Mouse (Mus musculus) stomach, postnatal 0 days (tissue): ENCODE measurements around the gene Hspa12b. TPM values are rescaled to one million over a fixed set of nuclear protein-coding genes. Genes with fewer than 3 reads are reported as not detected.
A peak's percentile ranks its signal among the peaks of the same experiment; 100 is the strongest.

ENCODE experiments used
- ATAC-seq: fragments of 200-750 bp; cut with Nextera tagmentation; 2 replicates; pipeline ENCODE4 v1.8.0; 2017; ENCODE audit not compliant: low FRiP score, low TSS enrichment
- DNase-seq: peaks from one replicate; pipeline ENCODE4 v3.0.0-alpha.2; 2016; ENCODE audit warnings: low spot score
- H3K27ac ChIP-seq: fragments of 300-500 bp; sonication (generic); replicated peaks from 2 replicates; pipeline ENCODE4 v1.5.1; 2014; ENCODE audit warnings: mild to moderate bottlenecking, control low read depth
- H3K27me3 ChIP-seq: fragments of 300-500 bp; sonication (generic); 2 replicates; pipeline ENCODE4 v1.6.1; 2014; ENCODE audit warnings: low read length; ENCODE audit not compliant: control insufficient read depth, insufficient read depth
- H3K36me3 ChIP-seq: fragments of 300-500 bp; sonication (generic); 2 replicates; pipeline ENCODE4 v1.6.1; 2014; ENCODE audit warnings: low read length, mixed read lengths; ENCODE audit not compliant: control insufficient read depth, insufficient read depth
- H3K4me1 ChIP-seq: fragments of 300-500 bp; sonication (generic); replicated peaks from 2 replicates; pipeline ENCODE4 v1.6.1; 2014; ENCODE audit warnings: antibody characterized with exemption; ENCODE audit not compliant: control insufficient read depth, insufficient read depth
- H3K4me2 ChIP-seq: fragments of 300-500 bp; sonication (generic); replicated peaks from 2 replicates; pipeline ENCODE4 v1.6.1; 2014; ENCODE audit warnings: low read depth, mild to moderate bottlenecking, control low read depth, moderate library complexity
- H3K4me3 ChIP-seq: fragments of 300-500 bp; sonication (generic); 2 replicates; pipeline ENCODE4 v1.5.1; 2014; ENCODE audit warnings: low read depth, low read length, control low read depth
- H3K9ac ChIP-seq: fragments of 300-500 bp; sonication (generic); 2 replicates; pipeline ENCODE4 v1.6.1; 2014; ENCODE audit warnings: mild to moderate bottlenecking, low read length, control low read depth, mixed read lengths
- H3K9me3 ChIP-seq: fragments of 300-500 bp; sonication (generic); 2 replicates; pipeline ENCODE4 v1.6.1; 2016; ENCODE audit warnings: low read length; ENCODE audit not compliant: control insufficient read depth
- CTCF ChIP-seq: IDR thresholded peaks from 2 replicates; pipeline ENCODE4 v1.5.1; 2016; ENCODE audit warnings: antibody characterized with exemption, low read depth, mild to moderate bottlenecking, moderate library complexity
- EP300 ChIP-seq: optimal IDR thresholded peaks from 2 replicates; pipeline ENCODE3; 2016; ENCODE audit warnings: antibody characterized with exemption
- WGBS: fragments of 180-500 bp; shearing (Covaris S2); extraction: QIAGEN DNeasy Blood & Tissue Kit; methylation state at CpG from one replicate; pipeline ENCODE4 v1.1.7; 2014; 5-methylcytosine and 5-hydroxymethylcytosine counted together
- polyA plus RNA-seq: library from polyadenylated mRNA; unstranded; fragments of >200 nt; fragmentation: Nextera tagmentation; extraction: Ambion mirVana; gene quantifications from 2 replicates; pipeline ENCODE4 v1.2.1, GENCODE M21; 2015

Hspa12b gene
- polyA plus RNA-seq, 1 experiment from 2014 or later: 4.2 TPM

DNA sequence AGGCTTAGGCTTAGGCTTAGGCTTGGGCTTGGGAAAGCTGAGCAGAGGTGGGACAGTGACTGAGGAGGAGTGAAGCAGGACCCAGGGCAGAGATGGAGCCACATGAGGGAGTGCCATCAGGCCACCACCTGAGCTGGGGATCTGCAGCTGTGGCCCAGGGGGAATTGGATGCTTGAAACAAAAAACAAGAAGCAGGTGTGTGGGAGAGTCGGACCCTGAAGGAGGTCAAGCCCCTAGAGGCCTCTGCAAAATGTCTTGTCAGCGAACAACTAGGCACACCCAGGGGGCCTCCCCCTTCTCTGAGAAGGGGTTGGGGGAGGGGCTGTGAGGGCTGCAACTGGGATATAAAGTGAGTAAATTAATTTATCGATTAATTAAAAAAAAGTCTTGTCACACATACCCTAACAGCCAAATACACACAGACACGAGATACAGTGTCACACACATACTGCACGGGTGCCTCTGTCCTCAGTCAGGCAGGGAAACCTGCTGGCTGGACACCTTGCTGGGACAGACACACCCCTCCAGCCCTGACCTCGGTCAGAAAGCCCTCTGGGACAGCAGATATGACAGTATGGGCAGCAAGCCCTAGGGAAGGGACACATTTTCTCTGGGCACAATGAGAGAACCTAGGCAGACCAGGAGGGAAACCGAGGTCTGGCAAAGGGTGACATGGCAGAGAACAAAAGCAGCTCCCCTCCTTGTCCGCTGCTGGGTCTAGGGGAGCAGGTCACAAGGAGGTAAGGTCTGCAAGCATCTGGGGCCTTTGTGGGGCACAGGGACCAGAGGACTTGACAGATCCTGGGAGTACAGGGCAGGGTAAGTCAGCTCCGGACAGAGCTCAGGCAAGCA, 890 bp upstream of the Hspa12b start:
- no peak overlapping the region for H3K4me2 ChIP-seq
- no peaks in the 10 kb centered on the region for H3K36me3 ChIP-seq
- DNase-seq (no peak), ATAC-seq (no peak)
- no peaks in the 10 kb centered on the region for H3K9me3 ChIP-seq
- TF ChIP-seq EP300: no peak
- TF ChIP-seq CTCF: no peak
- peaks cover 6% of the 10 kb centered on the region; the same call in 1 of the 2 replicates for H3K4me1 ChIP-seq
- H3K27ac ChIP-seq: peak overlapping the region; percentile 81
- no peak overlapping the region; the same call in 1 of the 2 replicates for H3K9ac ChIP-seq
- no peaks in the 10 kb centered on the region for H3K27me3 ChIP-seq
- WGBS: 61% methylated on average over 9 of the region's 9 CpGs
- no peak overlapping the region for H3K4me3 ChIP-seq

DNA sequence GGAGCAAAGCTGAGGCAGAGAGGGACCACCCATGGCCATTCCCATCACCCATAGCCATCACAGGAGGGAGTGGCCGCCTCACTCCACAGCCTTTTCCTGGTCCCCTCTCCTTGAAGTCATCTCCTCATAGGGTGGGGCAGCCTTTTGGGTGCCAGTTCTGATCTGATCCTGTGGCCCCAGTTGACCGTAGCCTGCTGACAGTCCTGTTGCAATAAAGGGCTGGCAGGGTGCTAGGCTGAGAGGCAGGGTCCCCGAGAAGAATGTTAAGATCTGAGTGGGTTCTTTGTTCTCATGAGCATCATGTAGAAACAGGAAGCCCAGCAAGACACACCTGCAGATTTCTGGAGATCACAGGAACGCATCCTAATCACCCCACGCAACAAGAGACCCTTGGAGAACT, 1.1 kb downstream of the Hspa12b start:
- no peaks in the 10 kb centered on the region for H3K36me3 ChIP-seq
- H3K9me3 ChIP-seq: no peaks in the 10 kb centered on the region
- WGBS: 70% methylated on average over 5 of the region's 5 CpGs
- H3K27ac ChIP-seq: peak overlapping the region; percentile 81; the same call in 1 of the 2 replicates
- H3K4me3 ChIP-seq: peak overlapping the region; percentile 62
- peak overlapping the region; percentile 80; the same call in 1 of the 2 replicates for H3K9ac ChIP-seq
- peak overlapping the region; percentile 75 for H3K4me2 ChIP-seq
- no peaks in the 10 kb centered on the region for H3K27me3 ChIP-seq
- H3K4me1 ChIP-seq: peaks cover 6% of the 10 kb centered on the region; the same call in 1 of the 2 replicates
- DNase-seq: no peak
- no peak for ATAC-seq
- TF ChIP-seq EP300: no peak
- TF ChIP-seq CTCF: no peak

DNA sequence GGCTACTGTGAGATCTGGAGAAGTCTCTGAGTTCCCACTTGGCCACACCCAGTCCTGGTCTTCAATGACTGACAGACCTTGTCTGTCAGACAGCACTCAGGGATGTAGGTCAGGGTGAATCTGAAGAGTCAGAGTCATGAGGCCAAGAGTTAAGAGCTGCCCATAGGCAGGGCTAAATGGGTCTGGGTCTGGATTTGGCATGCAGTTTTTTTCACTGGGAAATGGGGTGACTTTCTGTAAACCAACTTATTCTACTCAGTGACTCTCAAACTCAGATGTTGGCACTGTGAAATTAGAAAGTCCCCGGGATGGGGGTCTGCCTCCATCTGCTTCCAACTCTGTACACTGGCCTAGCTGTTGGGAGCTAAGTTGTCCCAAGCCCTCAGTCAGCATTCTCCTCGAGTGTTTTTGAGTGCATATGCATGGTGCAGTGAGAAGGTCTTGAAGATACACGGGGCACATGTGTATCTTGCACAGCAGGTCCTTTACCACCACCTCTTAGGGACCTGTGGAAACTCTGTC, 1.6 kb downstream of the Hspa12b start:
- TF ChIP-seq EP300 (no peak), CTCF (no peak)
- H3K9ac ChIP-seq: no peak overlapping the region
- no peaks in the 10 kb centered on the region for H3K36me3 ChIP-seq
- H3K4me2 ChIP-seq: peak overlapping the region; percentile 75
- no peak overlapping the region for H3K27ac ChIP-seq
- H3K27me3 ChIP-seq: no peaks in the 10 kb centered on the region
- DNase-seq: no peak
- H3K4me1 ChIP-seq: peaks cover 6% of the 10 kb centered on the region; the same call in 1 of the 2 replicates
- no peak for ATAC-seq
- H3K4me3 ChIP-seq: peak overlapping the region; percentile 62
- no peaks in the 10 kb centered on the region for H3K9me3 ChIP-seq
- 72% methylated on average over 3 of the region's 3 CpGs for WGBS

DNA sequence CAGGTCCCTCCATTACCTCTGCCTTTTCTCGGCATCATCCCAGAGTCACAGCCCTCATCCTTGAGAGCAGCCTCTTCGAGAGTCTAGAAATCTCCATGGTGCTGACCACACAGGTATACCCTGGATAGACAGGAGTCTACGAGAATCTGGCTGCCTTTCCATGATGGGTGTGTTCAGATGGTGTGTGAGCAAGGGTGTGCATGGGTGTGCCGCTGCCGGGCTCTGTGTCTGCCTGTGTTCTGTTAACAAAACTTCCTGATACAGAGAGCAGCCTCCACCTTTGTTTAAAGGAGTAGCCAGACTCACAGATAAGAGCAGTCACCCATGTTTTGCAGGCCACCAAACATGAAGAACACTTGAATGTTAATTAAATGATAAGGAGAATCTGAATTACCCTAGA, 2.8 kb downstream of the Hspa12b start:
- Histone ChIP-seq H3K4me3 (no peak overlapping the region), H3K4me2 (no peak overlapping the region), H3K27ac (no peak overlapping the region), H3K27me3 (no peaks in the 10 kb centered on the region), H3K9ac (no peak overlapping the region), H3K9me3 (no peaks in the 10 kb centered on the region), H3K4me1 (peaks cover 6% of the 10 kb centered on the region; the same call in 1 of the 2 replicates), H3K36me3 (no peaks in the 10 kb centered on the region)
- DNase-seq: peak; percentile 67
- WGBS: 44% methylated on average over 5 of the region's 5 CpGs
- TF ChIP-seq EP300: no peak
- TF ChIP-seq CTCF: no peak
- peak; percentile 73 for ATAC-seq

DNA sequence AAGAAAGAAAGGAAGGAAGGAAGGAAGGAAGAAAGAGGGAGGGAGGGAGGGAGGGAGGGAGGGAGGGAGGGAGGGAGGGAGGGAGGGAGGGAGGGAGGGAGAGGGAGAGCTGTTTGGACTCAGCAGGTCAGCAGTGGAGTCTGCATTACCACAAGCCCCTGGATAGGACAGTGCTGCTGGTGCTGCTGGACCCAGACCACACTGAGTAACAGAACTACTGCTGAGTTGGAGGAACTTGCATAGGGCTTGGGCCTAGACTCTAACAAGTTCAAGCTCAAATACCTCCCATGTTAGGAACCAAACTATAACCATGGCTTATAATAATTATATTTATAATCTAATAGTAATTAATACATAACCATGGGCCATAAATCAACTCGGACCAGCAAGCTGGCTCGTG, 3.8 kb downstream of the Hspa12b start:
- Histone ChIP-seq H3K4me3 (no peak overlapping the region), H3K4me1 (peaks cover 6% of the 10 kb centered on the region; the same call in 1 of the 2 replicates), H3K27me3 (no peaks in the 10 kb centered on the region), H3K4me2 (no peak overlapping the region), H3K9ac (no peak overlapping the region), H3K36me3 (no peaks in the 10 kb centered on the region), H3K27ac (no peak overlapping the region), H3K9me3 (no peaks in the 10 kb centered on the region)
- DNase-seq (no peak), ATAC-seq (no peak)
- TF ChIP-seq EP300 (no peak), CTCF (no peak)
- WGBS: 80% methylated on average over 2 of the region's 2 CpGs
